Mouse (Mus musculus) G1E (cell line): ENCODE data around the gene Hmcn2.

Experiments
- CTCF ChIP-seq: IDR thresholded peaks from 2 replicates; pipeline ENCODE4 v1.5.1; 2012; ENCODE audit warnings: low read depth, low read length, inconsistent platforms, mixed read lengths
- GATA1 ChIP-seq: IDR thresholded peaks from 2 replicates; pipeline ENCODE4 v1.6.1; 2012; ENCODE audit warnings: borderline replicate concordance, low read length, inconsistent platforms, mixed read lengths

DNA sequence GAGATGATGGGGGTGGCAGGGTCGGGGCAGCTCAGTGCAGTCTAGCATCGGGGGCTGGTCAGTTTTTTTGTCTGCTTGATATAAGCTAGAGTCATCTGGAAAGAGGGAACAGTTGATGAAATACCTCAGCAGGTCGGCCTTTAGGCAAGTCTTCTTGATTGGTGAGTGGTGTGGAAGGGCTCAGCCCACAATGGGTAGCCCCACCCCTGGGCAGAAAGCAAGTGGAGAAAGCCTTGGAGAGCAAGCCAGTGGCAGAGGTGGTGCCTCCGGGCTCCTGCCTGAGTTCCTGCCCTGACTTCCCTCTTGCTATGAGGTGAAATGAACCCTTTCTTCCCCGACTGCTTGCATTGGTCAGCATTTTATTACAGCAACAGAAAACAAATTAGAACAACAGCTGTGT, 45.6 kb upstream of the Hmcn2 start:
- TF ChIP-seq CTCF: no peak
- TF ChIP-seq GATA1: no peak
